Mouse (Mus musculus) lung, postnatal 0 days (tissue): ENCODE results near the gene Znrd1.

Experiments
- CTCF ChIP-seq: IDR thresholded peaks from 2 replicates; pipeline ENCODE4 v1.5.1; 2016; ENCODE audit warnings: antibody characterized with exemption, mild to moderate bottlenecking
- EP300 ChIP-seq: IDR thresholded peaks from 2 replicates; pipeline ENCODE4 v1.6.1; 2016; ENCODE audit warnings: antibody characterized with exemption, mild to moderate bottlenecking, control low read depth

GRCm38 (mm10) chr17:36952631-36953030 is 5.7 kb downstream of the Znrd1 start:
- TF ChIP-seq CTCF (no peak), EP300 (no peak)
